Mouse (Mus musculus) activated CD4-positive, CD25-positive, alpha-beta regulatory T cell (primary cell): Measurements from ENCODE around the gene Krtap3-1. TPM values are rescaled to one million over a fixed set of nuclear protein-coding genes. Genes with fewer than 3 reads are reported as not detected.

Experiments used
- polyA plus RNA-seq, 2 experiments: library from polyadenylated mRNA; unstranded; fragments of 100-300 nt; shearing (Covaris generic); gene quantifications; one replicate each; pipeline ENCODE4 v1.2.1; 2017

The Krtap3-1 gene
- polyA plus RNA-seq: not detected

GRCm38 (mm10) chr11:99566530-99566929 is at the start of gene Krtap3-1:
Gene Krtap3-1 (minus strand): TSS chr11:99566630.

GRCm38 (mm10) chr11:99614796-99615363 is 48.5 kb upstream of the Krtap3-1 start, which contains the start of gene Krtap2-4:
Gene Krtap2-4 (minus strand): TSS chr11:99614846.

GRCm38 (mm10) chr11:99610089-99610488 is 43.7 kb upstream of the Krtap3-1 start, which contains the start of gene Gm11937:
Gene Gm11937 (minus strand): TSS chr11:99610189.

GRCm38 (mm10) chr11:99603208-99603607 is 36.8 kb upstream of the Krtap3-1 start, which contains the start of gene Gm11938:
Gene Gm11938 (minus strand): TSS chr11:99603308.

GRCm38 (mm10) chr11:99597742-99598141 is 31.3 kb upstream of the Krtap3-1 start, which contains the start of gene Krtap9-3:
Gene Krtap9-3 (minus strand): TSS chr11:99598105.

GRCm38 (mm10) chr11:99590981-99591380 is 24.6 kb upstream of the Krtap3-1 start, which contains the start of gene Krtap1-3:
Gene Krtap1-3 (minus strand): TSS chr11:99591339.

GRCm38 (mm10) chr11:99583245-99583704 is 16.8 kb upstream of the Krtap3-1 start, which contains the start of gene Krtap1-4:
Gene Krtap1-4 (minus strand): TSS chr11:99583654.

GRCm38 (mm10) chr11:99580636-99581035 is 14.2 kb upstream of the Krtap3-1 start, which contains the start of gene Krtap1-5:
Gene Krtap1-5 (minus strand): TSS chr11:99581016.

GRCm38 (mm10) chr11:99559366-99559765 is 7.1 kb downstream of the Krtap3-1 start, which contains the start of gene Gm11939:
Gene Gm11939 (minus strand): TSS chr11:99559466.

GRCm38 (mm10) chr11:99556753-99557152 is 9.7 kb downstream of the Krtap3-1 start, which contains the start of gene Krtap3-2:
Gene Krtap3-2 (minus strand): TSS chr11:99556853.

GRCm38 (mm10) chr11:99550765-99551164 is 15.7 kb downstream of the Krtap3-1 start, which contains the start of gene Krtap3-3:
Gene Krtap3-3 (minus strand): TSS chr11:99550865.

GRCm38 (mm10) chr11:99521288-99521860 is 45.1 kb downstream of the Krtap3-1 start, which contains the start of gene Krt39:
Gene Krt39 (minus strand): TSS chr11:99521338.

Other genes starting within 250 kb of the Krtap3-1 start
- under 1 TPM in 1 of 2 experiments, not detected in 1; 0.17 TPM for gene Krt25, start 243.7 kb downstream of the Krtap3-1 start, polyA plus RNA-seq
- gene Krt26, start 228.7 kb downstream of the Krtap3-1 start, polyA plus RNA-seq: under 1 TPM in 1 of 2 experiments, not detected in 1; 0.23 TPM
- gene Krt27, start 215.5 kb downstream of the Krtap3-1 start, polyA plus RNA-seq: not detected
- gene Krt28, start 191.7 kb downstream of the Krtap3-1 start, polyA plus RNA-seq: not detected
- 1 to 10 TPM; 8.0 to 9.9 TPM for gene Krt10, start 177.3 kb downstream of the Krtap3-1 start, polyA plus RNA-seq
- gene Krt12, start 144.4 kb downstream of the Krtap3-1 start, polyA plus RNA-seq: under 1 TPM in 1 of 2 experiments, not detected in 1; 0.11 TPM
- gene Krt20, start 128.5 kb downstream of the Krtap3-1 start, polyA plus RNA-seq: not detected
- gene Krt23, start 73.5 kb downstream of the Krtap3-1 start, polyA plus RNA-seq: not detected
- gene Krt39, start 45.3 kb downstream of the Krtap3-1 start, polyA plus RNA-seq: under 1 TPM in 1 of 2 experiments, not detected in 1; 0.36 TPM
- under 1 TPM in 1 of 2 experiments, not detected in 1; 0.38 TPM for gene Krt40, start 23.5 kb downstream of the Krtap3-1 start, polyA plus RNA-seq
- not detected for gene Krtap3-3, start 15.8 kb downstream of the Krtap3-1 start, polyA plus RNA-seq
- not detected for gene Krtap3-2, start 9.8 kb downstream of the Krtap3-1 start, polyA plus RNA-seq
- 1 to 10 TPM in 1 of 2 experiments, not detected in 1; 1.1 TPM for gene Gm11939, start 7.2 kb downstream of the Krtap3-1 start, polyA plus RNA-seq
- gene Krtap1-5, start 14.4 kb upstream of the Krtap3-1 start, polyA plus RNA-seq: not detected
- gene Krtap1-4, start 17.0 kb upstream of the Krtap3-1 start, polyA plus RNA-seq: not detected
- under 1 TPM in 1 of 2 experiments, not detected in 1; 0.27 TPM for gene Krtap1-3, start 24.7 kb upstream of the Krtap3-1 start, polyA plus RNA-seq
- not detected for gene Krtap9-3, start 31.5 kb upstream of the Krtap3-1 start, polyA plus RNA-seq
- gene Gm11938, start 36.7 kb upstream of the Krtap3-1 start, polyA plus RNA-seq: not detected
- not detected for gene Gm11937, start 43.6 kb upstream of the Krtap3-1 start, polyA plus RNA-seq
- gene Krtap2-4, start 48.2 kb upstream of the Krtap3-1 start, polyA plus RNA-seq: not detected
- not detected for gene Gm11562, start 53.8 kb upstream of the Krtap3-1 start, polyA plus RNA-seq
- gene Krtap4-1, start 61.6 kb upstream of the Krtap3-1 start, polyA plus RNA-seq: not detected
- not detected for gene Krtap4-2, start 68.5 kb upstream of the Krtap3-1 start, polyA plus RNA-seq
- gene Krtap4-7, start 77.5 kb upstream of the Krtap3-1 start, polyA plus RNA-seq: not detected
- not detected for gene Gm11555, start 83.6 kb upstream of the Krtap3-1 start, polyA plus RNA-seq
- not detected for gene Gm11563, start 92.3 kb upstream of the Krtap3-1 start, polyA plus RNA-seq
- gene Krtap4-6, start 99.3 kb upstream of the Krtap3-1 start, polyA plus RNA-seq: not detected
- gene Gm14190, start 124.1 kb upstream of the Krtap3-1 start, polyA plus RNA-seq: not detected
- gene Gm14180, start 167.7 kb upstream of the Krtap3-1 start, polyA plus RNA-seq: not detected
- gene Gm11595, start 206.3 kb upstream of the Krtap3-1 start, polyA plus RNA-seq: under 1 TPM in 1 of 2 experiments, not detected in 1; 0.32 TPM
- gene Krtap4-8, start 214.1 kb upstream of the Krtap3-1 start, polyA plus RNA-seq: not detected
- not detected for gene Krtap4-9, start 218.6 kb upstream of the Krtap3-1 start, polyA plus RNA-seq
- not detected for gene Gm11596, start 226.8 kb upstream of the Krtap3-1 start, polyA plus RNA-seq
- not detected for gene Gm11569, start 232.3 kb upstream of the Krtap3-1 start, polyA plus RNA-seq
- not detected for gene Gm11554, start 237.8 kb upstream of the Krtap3-1 start, polyA plus RNA-seq
- not detected for gene Krtap4-13, start 243.3 kb upstream of the Krtap3-1 start, polyA plus RNA-seq
- gene Gm11564, start 249.0 kb upstream of the Krtap3-1 start, polyA plus RNA-seq: not detected